Mouse (Mus musculus): ENCODE data around the gene Ctnna3.

GRCm38 (mm10) chr10:64735692-64736091 is 1305.8 kb downstream of the Ctnna3 start:
- TF ChIP-seq CTCF (IDR thresholded peaks at IDR 0.05; ENCODE audit: extremely low read depth, insufficient read depth, low read length), result no peak
- TF ChIP-seq POLR2A (IDR thresholded peaks at IDR 0.05; ENCODE audit: extremely low read depth, insufficient read depth, low read length), result no peak
